Mouse (Mus musculus) stomach, embryonic 15.5 days (tissue): Measurements from ENCODE around the gene A430078G23Rik. TPM values are rescaled to one million over a fixed set of nuclear protein-coding genes. Genes with fewer than 3 reads are reported as not detected.
"Not testable (repeated sequence)": the region's sequence is repeated elsewhere in the genome, so short reads cannot be mapped to it uniquely, and the experiment has no call there.

Experiments used
- ATAC-seq: fragments of 200-750 bp; cut with Nextera tagmentation; 2 replicates; pipeline ENCODE4 v1.8.0; 2017; ENCODE audit warnings: low read depth, moderate number of reproducible peaks, moderate TSS enrichment; ENCODE audit not compliant: insufficient read depth, low FRiP score
- H3K27ac ChIP-seq: fragments of 300-500 bp; sonication (generic); 2 replicates; pipeline ENCODE4 v1.5.1; 2015; ENCODE audit warnings: mild to moderate bottlenecking, inconsistent platforms
- H3K27me3 ChIP-seq: fragments of 300-500 bp; sonication (generic); replicated peaks from 2 replicates; pipeline ENCODE4 v1.6.1; 2015; ENCODE audit warnings: inconsistent platforms
- H3K36me3 ChIP-seq: fragments of 300-500 bp; sonication (generic); 2 replicates; pipeline ENCODE4 v1.6.1; 2015; ENCODE audit warnings: inconsistent platforms
- H3K4me1 ChIP-seq: fragments of 300-500 bp; sonication (generic); 2 replicates; pipeline ENCODE4 v1.6.1; 2015; ENCODE audit warnings: inconsistent platforms
- H3K4me2 ChIP-seq: fragments of 300-500 bp; sonication (generic); 2 replicates; pipeline ENCODE4 v1.6.1; 2015; ENCODE audit warnings: mild to moderate bottlenecking, inconsistent platforms
- H3K4me3 ChIP-seq: fragments of 300-500 bp; sonication (generic); replicated peaks from 2 replicates; pipeline ENCODE4 v1.5.1; 2015; ENCODE audit warnings: inconsistent platforms
- H3K9ac ChIP-seq: fragments of 300-500 bp; sonication (generic); 2 replicates; pipeline ENCODE4 v1.6.1; 2015; ENCODE audit warnings: inconsistent platforms
- H3K9me3 ChIP-seq: fragments of 300-500 bp; sonication (generic); 2 replicates; pipeline ENCODE4 v1.6.1; 2016; ENCODE audit warnings: inconsistent platforms
- WGBS: fragments of 180-500 bp; shearing (Covaris S2); methylation state at CpG from one replicate; pipeline ENCODE4 v1.1.7; 2015; 5-methylcytosine and 5-hydroxymethylcytosine counted together
- polyA plus RNA-seq: library from polyadenylated mRNA; unstranded; fragments of >200 nt; fragmentation: Nextera tagmentation; extraction: Ambion mirVana; gene quantifications from 2 replicates; pipeline ENCODE4 v1.2.1, GENCODE M21; 2015

The A430078G23Rik gene
- 0.71 and 0.79 TPM in 2 replicates for polyA plus RNA-seq

GRCm38 (mm10) chr8:3353189-3353810, at the start of gene A430078G23Rik:
A430078G23Rik (plus strand) TSS chr8:3353415.
- ATAC-seq: no peak; the same call in 1 of the 2 replicates
- H3K4me2 ChIP-seq: no peak within 1 kb of the TSS
- H3K9me3 ChIP-seq: no peaks in the 10 kb centered on the region
- H3K27me3 ChIP-seq: no peaks in the 10 kb centered on the region
- H3K27ac ChIP-seq: peak within 1 kb of the TSS; percentile 53
- no peaks in the 10 kb centered on the region for H3K36me3 ChIP-seq
- no peaks in the 10 kb centered on the region for H3K4me1 ChIP-seq
- 47% methylated on average over 13 of the region's 13 CpGs for whole genome bisulfite sequencing
- H3K9ac ChIP-seq: no peak within 1 kb of the TSS
- no peak within 1 kb of the TSS for H3K4me3 ChIP-seq

- H3K27me3 ChIP-seq, H3K4me2 ChIP-seq, H3K36me3 ChIP-seq, H3K9me3 ChIP-seq, ATAC-seq, H3K4me3 ChIP-seq, H3K27ac ChIP-seq, H3K9ac ChIP-seq, H3K4me1 ChIP-seq: not testable (repeated sequence)
- 89% methylated on average over 13 of the region's 13 CpGs for WGBS
These were observed 44.9 kb upstream of the A430078G23Rik start for GRCm38 (mm10) chr8:3308205-3308800.

- no peak overlapping the region for H3K4me3 ChIP-seq
- 80% methylated on average over 11 of the region's 11 CpGs for WGBS
- no peaks in the 10 kb centered on the region for H3K9me3 ChIP-seq
- no peak overlapping the region for H3K4me2 ChIP-seq
- H3K9ac ChIP-seq: no peak overlapping the region
- ATAC-seq: no peak
- H3K27me3 ChIP-seq: no peaks in the 10 kb centered on the region
- no peaks in the 10 kb centered on the region for H3K36me3 ChIP-seq
- no peak overlapping the region for H3K27ac ChIP-seq
- no peaks in the 10 kb centered on the region for H3K4me1 ChIP-seq
These were observed 43.6 kb upstream of the A430078G23Rik start for GRCm38 (mm10) chr8:3309636-3310035.

DNA sequence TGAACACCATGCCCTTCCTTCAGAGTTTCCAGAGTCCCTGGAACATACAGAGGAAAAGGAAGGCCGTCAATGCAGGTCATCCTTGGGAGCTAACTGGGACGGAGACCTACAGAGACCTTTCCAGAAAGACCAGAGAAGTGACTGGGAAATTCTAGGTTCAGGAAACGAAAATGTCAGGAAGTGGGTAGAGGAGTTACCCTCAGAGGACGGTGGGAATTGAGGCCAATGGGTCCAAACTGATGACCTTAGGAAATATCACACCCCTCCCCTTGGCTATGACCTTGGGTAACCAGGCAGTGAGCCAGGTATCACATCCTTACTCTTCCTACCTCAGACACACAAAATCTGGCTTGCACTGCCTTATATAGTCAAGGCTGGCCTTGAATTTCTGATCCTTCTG, 41.7 kb upstream of the A430078G23Rik start:
- Histone ChIP-seq H3K9me3 (no peaks in the 10 kb centered on the region), H3K9ac (no peak overlapping the region), H3K4me3 (no peak overlapping the region), H3K27me3 (no peaks in the 10 kb centered on the region), H3K36me3 (no peaks in the 10 kb centered on the region), H3K27ac (no peak overlapping the region), H3K4me1 (no peaks in the 10 kb centered on the region), H3K4me2 (no peak overlapping the region)
- WGBS: 77% methylated on average over 4 of the region's 4 CpGs
- ATAC-seq: no peak

DNA sequence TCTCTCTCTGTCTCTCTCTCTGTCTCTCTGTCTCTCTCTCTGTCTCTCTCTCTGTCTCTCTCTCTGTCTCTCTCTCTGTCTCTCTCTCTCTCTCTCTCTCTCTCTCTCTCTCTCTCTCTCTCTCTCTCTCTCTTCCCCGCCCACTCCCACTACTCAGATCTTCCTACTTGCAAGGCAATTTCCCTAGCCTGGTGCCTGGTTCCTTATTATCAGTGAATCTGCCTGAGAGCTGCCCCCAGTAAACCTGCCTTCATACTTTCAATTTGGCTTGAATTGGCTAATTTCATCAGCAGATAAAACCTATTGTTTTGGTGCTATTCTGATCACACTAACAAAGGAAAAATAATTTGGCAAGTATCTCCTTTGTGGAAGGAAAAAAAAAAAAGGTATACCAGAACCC, 39.8 kb upstream of the A430078G23Rik start:
- H3K9me3 ChIP-seq, ATAC-seq, H3K4me1 ChIP-seq, H3K9ac ChIP-seq, H3K36me3 ChIP-seq, H3K27ac ChIP-seq, H3K4me3 ChIP-seq, H3K4me2 ChIP-seq, H3K27me3 ChIP-seq: not testable (repeated sequence)
- 70% methylated on average over 1 of the region's 1 CpGs for WGBS

DNA sequence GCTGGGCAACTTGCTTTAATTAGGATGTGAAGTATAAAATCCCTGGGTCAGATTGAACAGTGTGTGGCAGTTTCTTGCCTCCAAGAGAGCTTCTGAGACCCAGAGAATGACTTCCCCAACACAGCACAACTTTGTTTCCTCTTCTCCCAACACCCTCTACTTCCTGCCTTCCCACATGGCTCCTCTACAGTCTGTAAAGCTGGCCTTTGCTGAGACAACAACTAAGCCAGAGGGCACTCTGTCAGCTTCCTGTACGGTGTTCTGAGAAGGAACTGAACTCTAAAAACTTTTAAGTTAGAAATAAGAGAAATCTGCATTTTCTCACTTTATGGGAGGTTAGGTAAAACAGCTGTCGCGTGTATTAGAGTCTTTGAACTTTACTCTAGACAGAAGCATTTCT, 39.4 kb upstream of the A430078G23Rik start:
- H3K36me3 ChIP-seq: no peaks in the 10 kb centered on the region
- ATAC-seq: no peak
- H3K4me3 ChIP-seq: no peak overlapping the region
- H3K9ac ChIP-seq: no peak overlapping the region
- no peak overlapping the region for H3K27ac ChIP-seq
- 56% methylated on average over 3 of the region's 3 CpGs for WGBS
- H3K4me1 ChIP-seq: no peaks in the 10 kb centered on the region
- no peaks in the 10 kb centered on the region for H3K27me3 ChIP-seq
- no peak overlapping the region for H3K4me2 ChIP-seq
- no peaks in the 10 kb centered on the region for H3K9me3 ChIP-seq

GRCm38 (mm10) chr8:3314345-3314744, 38.9 kb upstream of the A430078G23Rik start:
- WGBS: 72% methylated on average over 2 of the region's 2 CpGs
- H3K36me3 ChIP-seq: no peaks in the 10 kb centered on the region
- H3K4me2 ChIP-seq: no peak overlapping the region
- H3K4me1 ChIP-seq: no peaks in the 10 kb centered on the region
- H3K4me3 ChIP-seq: no peak overlapping the region
- H3K9me3 ChIP-seq: no peaks in the 10 kb centered on the region
- H3K9ac ChIP-seq: no peak overlapping the region
- H3K27ac ChIP-seq: no peak overlapping the region
- no peak for ATAC-seq
- no peaks in the 10 kb centered on the region for H3K27me3 ChIP-seq

DNA sequence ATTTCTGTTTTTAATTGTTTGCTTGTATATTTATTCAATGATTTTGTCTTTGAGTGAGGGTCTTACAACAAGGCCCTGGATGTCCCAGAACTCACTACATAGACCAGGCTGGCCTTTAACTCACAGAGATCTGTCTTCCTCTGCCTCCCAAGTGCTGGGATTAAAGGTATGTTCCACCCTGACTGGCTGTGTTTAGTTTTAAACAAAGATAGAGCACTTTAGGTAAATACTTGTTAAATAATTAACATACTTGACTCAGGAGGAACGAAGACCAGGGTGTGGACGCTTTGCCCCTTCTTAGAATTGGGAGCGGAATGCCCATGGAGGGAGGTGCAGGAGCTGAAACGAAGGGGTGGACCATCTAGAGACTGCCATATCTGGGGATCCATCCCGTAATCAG, 36.6 kb upstream of the A430078G23Rik start:
- no peak for ATAC-seq
- no peak overlapping the region for H3K9ac ChIP-seq
- H3K4me3 ChIP-seq: no peak overlapping the region
- H3K36me3 ChIP-seq: no peaks in the 10 kb centered on the region
- 69% methylated on average over 5 of the region's 5 CpGs for WGBS
- no peaks in the 10 kb centered on the region for H3K9me3 ChIP-seq
- H3K4me1 ChIP-seq: no peaks in the 10 kb centered on the region
- H3K4me2 ChIP-seq: no peak overlapping the region
- no peaks in the 10 kb centered on the region for H3K27me3 ChIP-seq
- no peak overlapping the region for H3K27ac ChIP-seq

DNA sequence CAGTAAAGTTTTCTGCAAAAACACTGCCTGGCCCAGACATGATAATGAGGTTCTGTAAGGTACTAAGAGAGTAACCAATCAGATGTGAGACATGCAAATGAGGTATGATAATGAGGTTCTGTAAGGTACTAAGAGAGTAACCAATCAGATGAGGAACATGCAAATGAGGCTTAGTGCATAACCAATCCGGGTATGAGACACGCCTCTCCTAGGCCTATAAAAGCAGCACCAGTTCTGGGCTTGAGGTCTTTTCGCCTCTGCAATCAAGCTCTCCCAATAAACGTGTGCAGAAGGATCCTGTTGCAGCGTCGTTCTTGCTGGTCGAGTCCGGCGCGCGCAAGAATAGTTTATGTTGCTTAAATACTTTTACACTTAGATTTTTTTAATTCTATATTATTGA, 33.9 kb upstream of the A430078G23Rik start:
- WGBS: 92% methylated on average over 10 of the region's 11 CpGs
- not testable (repeated sequence) for H3K4me2 ChIP-seq

GRCm38 (mm10) chr8:3324253-3324652, 29.0 kb upstream of the A430078G23Rik start:
- no peaks in the 10 kb centered on the region for H3K27me3 ChIP-seq
- WGBS: 77% methylated on average over 2 of the region's 2 CpGs
- no peak overlapping the region for H3K4me2 ChIP-seq
- H3K4me1 ChIP-seq: no peaks in the 10 kb centered on the region
- H3K36me3 ChIP-seq: no peaks in the 10 kb centered on the region
- H3K27ac ChIP-seq: no peak overlapping the region
- H3K4me3 ChIP-seq: no peak overlapping the region
- no peak overlapping the region for H3K9ac ChIP-seq
- ATAC-seq: no peak
- no peaks in the 10 kb centered on the region for H3K9me3 ChIP-seq

More for the DNA sequence above, 33.9 kb upstream of the A430078G23Rik start:
- ATAC-seq, H3K27me3 ChIP-seq, H3K4me1 ChIP-seq, H3K27ac ChIP-seq, H3K4me3 ChIP-seq, H3K36me3 ChIP-seq, H3K9ac ChIP-seq, H3K9me3 ChIP-seq: not testable (repeated sequence)

DNA sequence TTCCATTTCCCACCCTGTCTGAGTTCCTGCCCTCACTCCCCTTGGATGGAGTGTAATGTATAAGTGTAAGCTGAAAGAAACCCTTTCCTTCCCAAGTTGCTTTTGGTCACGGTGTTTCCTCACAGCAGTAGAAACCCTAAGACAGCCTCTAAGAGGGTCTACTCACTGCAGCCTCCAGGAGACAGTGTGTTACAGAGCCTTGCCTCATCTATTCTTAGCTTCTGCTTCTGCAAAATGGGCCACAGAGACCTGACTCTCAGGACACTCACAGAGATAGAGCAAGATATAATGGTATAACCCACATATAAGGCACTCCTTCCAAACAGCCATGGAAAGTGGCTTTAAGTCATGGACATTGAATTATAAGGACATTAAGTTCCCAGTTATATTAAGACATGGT, 26.2 kb upstream of the A430078G23Rik start:
- Histone ChIP-seq H3K27ac (no peak overlapping the region), H3K4me2 (no peak overlapping the region), H3K4me1 (no peaks in the 10 kb centered on the region), H3K9me3 (no peaks in the 10 kb centered on the region), H3K9ac (no peak overlapping the region), H3K36me3 (no peaks in the 10 kb centered on the region), H3K27me3 (no peaks in the 10 kb centered on the region), H3K4me3 (no peak overlapping the region)
- ATAC-seq: no peak
- WGBS: 78% methylated on average over 1 of the region's 1 CpGs

DNA sequence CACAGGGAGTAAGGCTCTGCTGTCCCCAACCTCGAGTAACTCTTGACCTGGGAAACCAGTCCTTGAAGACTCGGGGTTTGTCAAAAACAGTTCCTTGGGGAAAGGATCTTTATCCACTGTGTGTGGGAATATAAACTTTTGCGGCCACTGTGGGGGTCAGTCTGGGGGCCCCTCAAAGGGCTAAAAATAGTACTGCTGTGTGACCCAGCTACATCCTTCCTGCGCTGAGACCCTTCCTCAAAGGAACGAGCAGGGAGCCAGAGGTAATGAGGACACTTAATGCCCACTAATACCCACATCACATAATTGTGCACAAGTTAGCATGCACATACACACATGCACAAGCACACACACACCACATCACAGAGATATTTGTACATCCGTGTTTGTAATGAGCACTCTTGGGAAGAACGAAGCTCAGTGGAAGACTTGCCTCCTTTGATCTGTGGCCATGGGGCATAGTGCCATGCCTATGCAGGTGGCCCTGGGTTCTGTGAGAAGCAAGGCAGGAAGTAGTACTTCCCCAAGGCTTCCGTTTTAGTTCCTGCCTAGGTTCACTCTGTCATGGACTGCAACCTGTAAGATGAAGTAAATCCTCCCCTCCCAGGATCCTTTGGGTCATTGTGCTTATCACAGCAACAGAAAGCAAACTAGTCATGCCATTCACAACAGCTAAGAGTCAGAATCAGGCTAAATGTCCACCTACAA, 25.5 kb upstream of the A430078G23Rik start:
- 55% methylated on average over 8 of the region's 8 CpGs for WGBS

More for the DNA sequence above, 25.5 kb upstream of the A430078G23Rik start:
- Histone ChIP-seq H3K4me3 (no peak overlapping the region), H3K27me3 (no peaks in the 10 kb centered on the region), H3K27ac (no peak overlapping the region), H3K4me2 (no peak overlapping the region), H3K4me1 (no peaks in the 10 kb centered on the region), H3K9me3 (no peaks in the 10 kb centered on the region), H3K36me3 (no peaks in the 10 kb centered on the region), H3K9ac (no peak overlapping the region)
- no peak for ATAC-seq
